Mouse (Mus musculus): ENCODE data around the gene Strada. TPM values are rescaled to one million over a fixed set of nuclear protein-coding genes. Genes with fewer than 3 reads are reported as not detected.

The Strada gene
- total RNA-seq, 1 experiment from 2014 or later, result 18.2 TPM

DNA sequence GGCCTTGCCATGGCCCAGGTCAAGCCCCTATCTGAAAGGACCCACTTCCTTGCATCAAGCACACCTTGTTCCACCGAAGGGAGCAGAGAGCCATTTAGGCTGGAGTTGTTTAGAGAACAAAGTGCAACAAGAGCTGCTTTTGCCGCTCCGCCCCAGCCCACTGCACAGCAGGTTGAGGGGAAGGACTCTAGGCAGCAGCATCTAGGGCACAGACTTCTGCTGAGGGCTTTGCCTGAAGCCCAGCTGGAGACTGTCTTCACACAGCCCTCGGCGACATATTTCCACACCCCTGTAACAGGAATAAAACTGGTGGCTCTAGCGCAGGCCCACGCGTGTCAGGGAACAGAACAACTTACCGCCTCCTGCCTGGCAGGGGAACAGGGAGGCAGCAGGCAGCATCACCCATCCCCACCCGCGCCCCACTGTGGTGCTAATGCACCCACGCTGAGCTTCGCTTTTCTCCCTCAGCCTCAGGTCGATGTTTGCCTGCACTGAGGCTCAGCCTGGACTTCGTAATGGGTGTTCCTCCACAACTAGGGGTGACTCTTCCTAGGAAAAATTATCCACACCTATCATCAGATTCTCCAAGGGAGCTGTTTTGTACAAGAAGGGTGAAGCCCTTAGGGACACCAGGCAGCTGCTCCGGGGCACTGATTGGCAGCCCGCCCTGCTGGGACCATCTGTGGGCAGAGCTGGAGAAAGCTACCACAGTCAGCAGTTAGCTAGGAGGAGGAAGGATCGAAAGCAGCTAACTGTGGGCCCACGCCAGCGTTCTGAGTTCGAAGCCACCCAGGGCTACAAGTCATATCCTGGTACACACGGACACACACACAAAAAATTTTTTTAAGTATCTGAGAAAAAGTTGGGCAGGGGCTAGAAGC is 40.9 kb downstream of the Strada start, which contains the start of the genes Gm10840 and Limd2:
Gene Gm10840, plus strand, starts transcription at position 10 of the 881 bp plus-strand sequence.
Gene Limd2, minus strand, starts transcription at position 20 of the 881 bp plus-strand sequence.
- peak; percentile 18 to 27 for ATAC-seq (replicated peaks in 1 of 2; ENCODE audit: insufficient read depth in 1 of 2, low FRiP score in 2 of 2, low TSS enrichment in 1 of 2, low read depth in 1 of 2, poor library complexity in 2 of 2, severe bottlenecking in 2 of 2)

GRCm38 (mm10) chr11:106159921-106160840 is 41.8 kb downstream of the Strada start:
- peak; percentile 43 to 44 for ATAC-seq (replicated peaks in 1 of 2; ENCODE audit: insufficient read depth in 1 of 2, low FRiP score in 2 of 2, low TSS enrichment in 1 of 2, low read depth in 1 of 2, poor library complexity in 2 of 2, severe bottlenecking in 2 of 2)

- ATAC-seq (replicated peaks in 1 of 2; ENCODE audit: insufficient read depth in 1 of 2, low FRiP score in 2 of 2, low TSS enrichment in 1 of 2, low read depth in 1 of 2, poor library complexity in 2 of 2, severe bottlenecking in 2 of 2), result peak; percentile 48 to 53
These were observed 42.6 kb downstream of the Strada start for GRCm38 (mm10) chr11:106159216-106159920.

DNA sequence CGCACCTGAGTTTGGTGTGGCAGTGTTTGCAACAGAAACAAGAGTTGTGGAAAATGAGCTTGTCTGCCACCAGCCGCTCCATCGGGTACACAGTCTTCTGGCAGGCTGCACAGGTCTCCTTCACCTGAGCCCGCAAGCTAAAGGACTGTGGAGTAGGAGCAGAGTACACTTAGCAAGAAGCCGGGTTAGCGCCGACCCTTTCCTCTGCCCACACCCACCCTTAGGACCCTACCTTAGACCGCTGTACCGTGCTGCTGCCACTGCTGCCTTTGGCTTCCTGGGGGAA is 43.1 kb downstream of the Strada start:
- no peak; a peak in 1 of 4 replicates for ATAC-seq (replicated peaks in 1 of 2; ENCODE audit: insufficient read depth in 1 of 2, low FRiP score in 2 of 2, low TSS enrichment in 1 of 2, low read depth in 1 of 2, poor library complexity in 2 of 2, severe bottlenecking in 2 of 2)

- ATAC-seq (replicated peaks in 1 of 2; ENCODE audit: insufficient read depth in 1 of 2, low FRiP score in 2 of 2, low TSS enrichment in 1 of 2, low read depth in 1 of 2, poor library complexity in 2 of 2, severe bottlenecking in 2 of 2), result peak in 1 of 2 experiments; percentile 16; a peak in 1 of 4 replicates
These were observed 43.7 kb downstream of the Strada start for GRCm38 (mm10) chr11:106158081-106158929.

DNA sequence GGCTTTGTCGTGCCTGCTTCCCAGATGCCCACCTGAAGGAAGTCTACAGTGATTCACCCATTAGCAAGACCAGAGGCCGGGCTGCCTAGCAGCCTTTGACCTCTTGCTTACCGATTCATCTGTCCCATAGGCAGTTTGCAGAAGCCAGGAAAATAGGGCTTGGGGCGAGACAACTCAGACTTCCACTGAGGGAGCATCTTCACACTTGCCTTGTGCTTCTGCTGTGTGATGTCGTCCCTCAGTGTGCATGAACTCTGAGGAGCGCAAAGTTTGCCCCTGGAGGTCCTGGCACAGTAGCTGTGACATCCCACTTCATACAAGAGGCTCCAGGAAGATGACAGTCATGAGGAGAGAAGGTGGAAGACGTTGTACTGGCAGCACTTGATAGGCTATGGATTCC is 44.8 kb downstream of the Strada start:
- ATAC-seq (replicated peaks in 1 of 2; ENCODE audit: insufficient read depth in 1 of 2, low FRiP score in 2 of 2, low TSS enrichment in 1 of 2, low read depth in 1 of 2, poor library complexity in 2 of 2, severe bottlenecking in 2 of 2), result no peak

GRCm38 (mm10) chr11:106156257-106156656 is 45.7 kb downstream of the Strada start:
- ATAC-seq (replicated peaks in 1 of 2; ENCODE audit: insufficient read depth in 1 of 2, low FRiP score in 2 of 2, low TSS enrichment in 1 of 2, low read depth in 1 of 2, poor library complexity in 2 of 2, severe bottlenecking in 2 of 2), result no peak

GRCm38 (mm10) chr11:106155761-106156160 is 46.2 kb downstream of the Strada start:
- no peak for ATAC-seq (replicated peaks in 1 of 2; ENCODE audit: insufficient read depth in 1 of 2, low FRiP score in 2 of 2, low TSS enrichment in 1 of 2, low read depth in 1 of 2, poor library complexity in 2 of 2, severe bottlenecking in 2 of 2)

- ATAC-seq (replicated peaks in 1 of 2; ENCODE audit: insufficient read depth in 1 of 2, low FRiP score in 2 of 2, low TSS enrichment in 1 of 2, low read depth in 1 of 2, poor library complexity in 2 of 2, severe bottlenecking in 2 of 2), result no peak
These were observed 47.2 kb downstream of the Strada start for GRCm38 (mm10) chr11:106154770-106155169.

- no peak for ATAC-seq (replicated peaks in 1 of 2; ENCODE audit: insufficient read depth in 1 of 2, low FRiP score in 2 of 2, low TSS enrichment in 1 of 2, low read depth in 1 of 2, poor library complexity in 2 of 2, severe bottlenecking in 2 of 2)
These were observed 47.9 kb downstream of the Strada start for GRCm38 (mm10) chr11:106154091-106154490.

DNA sequence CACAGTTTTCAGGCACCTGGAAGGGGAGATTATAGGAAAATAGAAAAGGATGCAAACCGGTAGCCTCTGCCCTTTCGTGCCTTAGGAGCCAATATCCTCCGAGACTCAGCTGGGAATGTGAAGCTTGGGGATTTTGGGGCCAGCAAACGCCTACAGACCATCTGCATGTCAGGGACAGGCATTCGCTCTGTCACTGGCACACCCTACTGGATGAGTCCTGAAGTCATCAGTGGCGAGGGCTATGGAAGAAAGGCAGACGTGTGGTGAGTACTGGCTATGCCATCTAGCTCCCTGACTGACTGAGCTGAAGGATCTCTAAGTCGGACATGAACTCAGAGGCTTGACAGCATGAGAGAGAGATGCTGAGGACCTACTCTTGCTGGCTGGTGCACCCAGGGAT is 49.8 kb downstream of the Strada start:
- no peak for ATAC-seq (replicated peaks in 1 of 2; ENCODE audit: insufficient read depth in 1 of 2, low FRiP score in 2 of 2, low TSS enrichment in 1 of 2, low read depth in 1 of 2, poor library complexity in 2 of 2, severe bottlenecking in 2 of 2)

GRCm38 (mm10) chr11:106151219-106151618 is 50.7 kb downstream of the Strada start:
- ATAC-seq (replicated peaks in 1 of 2; ENCODE audit: insufficient read depth in 1 of 2, low FRiP score in 2 of 2, low TSS enrichment in 1 of 2, low read depth in 1 of 2, poor library complexity in 2 of 2, severe bottlenecking in 2 of 2), result no peak

GRCm38 (mm10) chr11:106134580-106135528 is 67.1 kb downstream of the Strada start:
- ATAC-seq (replicated peaks in 1 of 2; ENCODE audit: insufficient read depth in 1 of 2, low FRiP score in 2 of 2, low TSS enrichment in 1 of 2, low read depth in 1 of 2, poor library complexity in 2 of 2, severe bottlenecking in 2 of 2), result peak; percentile 93 to 98

- ATAC-seq (replicated peaks in 1 of 2; ENCODE audit: insufficient read depth in 1 of 2, low FRiP score in 2 of 2, low TSS enrichment in 1 of 2, low read depth in 1 of 2, poor library complexity in 2 of 2, severe bottlenecking in 2 of 2), result no peak
These were observed 69.5 kb downstream of the Strada start for GRCm38 (mm10) chr11:106132516-106132915.

DNA sequence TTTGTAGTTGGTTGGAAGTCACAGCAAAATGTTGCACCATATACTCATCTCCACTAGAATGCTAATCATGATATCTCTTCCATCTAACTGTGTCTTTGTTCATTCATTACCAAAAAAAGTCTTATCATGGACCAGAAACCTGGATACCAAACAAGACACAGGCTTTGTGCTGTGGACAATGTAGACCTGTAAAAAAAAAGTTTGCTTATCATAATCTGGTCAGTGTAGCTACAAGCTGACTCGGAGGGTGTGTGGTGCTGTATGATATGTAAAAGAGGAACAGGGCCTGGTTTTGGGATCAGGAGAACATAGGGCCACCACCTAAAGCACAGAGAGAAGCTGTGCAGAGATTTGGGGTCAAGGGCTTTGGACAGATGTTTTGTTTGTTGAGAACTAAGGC is 72.5 kb downstream of the Strada start:
- no peak for ATAC-seq (replicated peaks in 1 of 2; ENCODE audit: insufficient read depth in 1 of 2, low FRiP score in 2 of 2, low TSS enrichment in 1 of 2, low read depth in 1 of 2, poor library complexity in 2 of 2, severe bottlenecking in 2 of 2)

Measured in hematopoietic stem cell, adult 5-6 weeks (primary cell).